Mouse (Mus musculus): ENCODE data around the gene Srgn.

- TF ChIP-seq POLR2A (IDR thresholded peaks at IDR 0.05; ENCODE audit: insufficient read depth, low read depth, low read length) (no peak), CTCF (IDR thresholded peaks at IDR 0.05) (no peak), EP300 (IDR thresholded peaks at IDR 0.05; ENCODE audit: insufficient read depth, low read depth, low read length) (no peak)
Measured at GRCm38 (mm10) chr10:62546441-62546840, 19.2 kb upstream of the Srgn start.
